8 mouse cellular contexts compared by ENCODE assay signal in genomic region chrX:159708076-159708830, GRCm38 (mm10).
DNase-seq lines count a peak whose midpoint lies in the region; ATAC-seq and TF ChIP-seq lines count a peak whose summit lies in the region.

No protein-coding gene starts in this region.

- no peaks in the 10 kb centered on the region for H3K9me3 ChIP-seq in forebrain, embryonic 13.5 days (replicated peaks)
- no peaks in the 10 kb centered on the region for H3K9me3 ChIP-seq in forebrain, embryonic 11.5 days (ENCODE audit: control insufficient read depth, low read length)
- no peaks in the 10 kb centered on the region for H3K9me3 ChIP-seq in forebrain, postnatal 0 days (ENCODE audit: low read length)
- no peaks in the 10 kb centered on the region for H3K9me3 ChIP-seq in midbrain, embryonic 11.5 days (ENCODE audit: control insufficient read depth, low read length)

- WGBS in forebrain, embryonic 13.5 days, result 26% methylated on average over 8 of the region's 8 CpGs
- WGBS in forebrain, embryonic 11.5 days, result 37% methylated on average over 8 of the region's 8 CpGs
- WGBS in forebrain, postnatal 0 days, result 32% methylated on average over 8 of the region's 8 CpGs
- 38% methylated on average over 8 of the region's 8 CpGs for WGBS in midbrain, embryonic 11.5 days
- 25% methylated on average over 8 of the region's 8 CpGs for WGBS in cerebellum, adult 2 months

- H3K36me3 ChIP-seq in forebrain, embryonic 13.5 days (ENCODE audit: poor library complexity, severe bottlenecking), result no peaks in the 10 kb centered on the region
- H3K36me3 ChIP-seq in forebrain, embryonic 11.5 days (ENCODE audit: control insufficient read depth, insufficient read depth, low read length), result no peaks in the 10 kb centered on the region
- no peaks in the 10 kb centered on the region for H3K36me3 ChIP-seq in forebrain, postnatal 0 days (ENCODE audit: insufficient read depth)
- no peaks in the 10 kb centered on the region for H3K36me3 ChIP-seq in midbrain, embryonic 11.5 days (ENCODE audit: control insufficient read depth, insufficient read depth, low read length)

- peak overlapping the region; percentile 61 for H3K27ac ChIP-seq in forebrain, embryonic 13.5 days
- H3K27ac ChIP-seq in forebrain, embryonic 11.5 days (ENCODE audit: low read depth, low read length), result no peak overlapping the region
- 0 out of 2 replicates have a peak overlapping the region, but pooled peaks have one; percentile 21 for H3K27ac ChIP-seq in forebrain, postnatal 0 days (ENCODE audit: low read depth, low read length)
- H3K27ac ChIP-seq in midbrain, embryonic 11.5 days (ENCODE audit: low read depth, low read length), result peak overlapping the region; percentile 26; the same call in 1 of the 2 replicates
- no peak overlapping the region for H3K27ac ChIP-seq in cerebellum, adult 2 months (ENCODE audit: insufficient read depth, low read length)

- TF ChIP-seq POLR2A in cerebellum, adult 2 months (IDR thresholded peaks at IDR 0.05; ENCODE audit: borderline replicate concordance, insufficient read depth, low read length), result no peak

- H3K9ac ChIP-seq in forebrain, embryonic 13.5 days, result no peak overlapping the region
- no peak overlapping the region for H3K9ac ChIP-seq in forebrain, embryonic 11.5 days (ENCODE audit: low read length)
- H3K9ac ChIP-seq in forebrain, postnatal 0 days, result no peak overlapping the region
- no peak overlapping the region for H3K9ac ChIP-seq in midbrain, embryonic 11.5 days (ENCODE audit: low read length)

- H3K27me3 ChIP-seq in forebrain, embryonic 13.5 days, result no peaks in the 10 kb centered on the region; the same call in 1 of the 2 replicates
- H3K27me3 ChIP-seq in forebrain, embryonic 11.5 days (ENCODE audit: control insufficient read depth, insufficient read depth, low read length), result peaks cover 3% of the 10 kb centered on the region
- H3K27me3 ChIP-seq in forebrain, postnatal 0 days (ENCODE audit: insufficient read depth, low read length), result no peaks in the 10 kb centered on the region
- H3K27me3 ChIP-seq in midbrain, embryonic 11.5 days (ENCODE audit: control insufficient read depth, insufficient read depth, low read length), result peaks cover 8% of the 10 kb centered on the region
- no peaks in the 10 kb centered on the region for H3K27me3 ChIP-seq in cerebellum, adult 2 months (ENCODE audit: control insufficient read depth, insufficient read depth, low read length)

- H3K4me3 ChIP-seq in forebrain, embryonic 13.5 days, result no peak overlapping the region
- no peak overlapping the region for H3K4me3 ChIP-seq in forebrain, embryonic 11.5 days (ENCODE audit: low read depth, low read length)
- no peak overlapping the region for H3K4me3 ChIP-seq in forebrain, postnatal 0 days (ENCODE audit: low read depth, low read length)
- H3K4me3 ChIP-seq in midbrain, embryonic 11.5 days (ENCODE audit: low read depth, low read length), result no peak overlapping the region
- H3K4me3 ChIP-seq in cerebellum, adult 2 months (replicated peaks; ENCODE audit: insufficient read depth, low read depth, low read length), result no peak overlapping the region

- DNase-seq in forebrain, embryonic 11.5 days (ENCODE audit: low spot score), result no peak
- peak; percentile 70 for DNase-seq in CD4-positive, CD25-positive, alpha-beta regulatory T cell, adult 2 months (ENCODE audit: low read depth, low spot score)
- DNase-seq in forebrain, postnatal 0 days, result peak; percentile 18
- no peak for DNase-seq in midbrain, embryonic 11.5 days (ENCODE audit: low spot score, missing footprints)
- DNase-seq in cerebellum, adult 2 months, result no peak
- no peak for DNase-seq in c-Kit-positive CD71-positive TER-119-positive erythroid progenitor cells, embryonic 14.5 days (ENCODE audit: low spot score)
- no peak for DNase-seq in cerebellum, postnatal 25 days

- peaks cover 10% of the 10 kb centered on the region; the same call in 1 of the 2 replicates for H3K4me1 ChIP-seq in forebrain, embryonic 13.5 days
- no peaks in the 10 kb centered on the region for H3K4me1 ChIP-seq in forebrain, embryonic 11.5 days (replicated peaks; ENCODE audit: control insufficient read depth, insufficient read depth, low read length)
- no peaks in the 10 kb centered on the region for H3K4me1 ChIP-seq in forebrain, postnatal 0 days (ENCODE audit: insufficient read depth)
- H3K4me1 ChIP-seq in midbrain, embryonic 11.5 days (ENCODE audit: control insufficient read depth, insufficient read depth, low read length), result no peaks in the 10 kb centered on the region
- H3K4me1 ChIP-seq in cerebellum, adult 2 months (ENCODE audit: control insufficient read depth, insufficient read depth, low read length), result no peaks in the 10 kb centered on the region

- H3K4me2 ChIP-seq in forebrain, embryonic 13.5 days, result peak overlapping the region; percentile 7; the same call in 1 of the 2 replicates
- H3K4me2 ChIP-seq in forebrain, embryonic 11.5 days (ENCODE audit: low read depth, low read length, severe bottlenecking), result no peak overlapping the region
- no peak overlapping the region for H3K4me2 ChIP-seq in forebrain, postnatal 0 days (ENCODE audit: low read depth)
- no peak overlapping the region for H3K4me2 ChIP-seq in midbrain, embryonic 11.5 days

- TF ChIP-seq CTCF in forebrain, postnatal 0 days (IDR thresholded peaks at IDR 0.05; ENCODE audit: low read depth), result no peak
- TF ChIP-seq CTCF in cerebellum, adult 2 months (IDR thresholded peaks at IDR 0.05; ENCODE audit: borderline replicate concordance, insufficient read depth, low read depth, low read length), result no peak

- ATAC-seq in forebrain, embryonic 13.5 days, result peak; percentile 62
- ATAC-seq in forebrain, embryonic 11.5 days (replicated peaks; ENCODE audit: low FRiP score), result no peak
- ATAC-seq in forebrain, postnatal 0 days, result peak; percentile 73
- ATAC-seq in midbrain, embryonic 11.5 days (ENCODE audit: low FRiP score), result peak; percentile 50; the same call in 1 of the 2 replicates

Comparison
In these comparisons a context has a peak if more than half of its experiments do, and no peak if none do; other contexts are left out.
1. H3K27ac ChIP-seq: peak in forebrain, embryonic 13.5 days (single experiment), forebrain, postnatal 0 days (single experiment) and midbrain, embryonic 11.5 days (single experiment); none in forebrain, embryonic 11.5 days (single experiment) and cerebellum, adult 2 months (single experiment).
2. DNase-seq: peak in CD4-positive, CD25-positive, alpha-beta regulatory T cell, adult 2 months (single experiment) and forebrain, postnatal 0 days (single experiment); none in forebrain, embryonic 11.5 days (single experiment), midbrain, embryonic 11.5 days (single experiment), cerebellum, adult 2 months (0 of 2), c-Kit-positive CD71-positive TER-119-positive erythroid progenitor cells, embryonic 14.5 days (single experiment) and cerebellum, postnatal 25 days (0 of 2).